Mouse (Mus musculus): ENCODE measurements at regions not wholly inside any gene's neighbourhood (a gene's known extent, or its start where the extent isn't known, plus 50 kb on each side); places are given as distances from the start of the nearest gene placed in this dataset.
A peak's percentile ranks its signal among the peaks of the same experiment; 100 is the strongest.
"Not testable (repeated sequence)": the region's sequence is repeated elsewhere in the genome, so short reads cannot be mapped to it uniquely, and the experiment has no call there.

DNA sequence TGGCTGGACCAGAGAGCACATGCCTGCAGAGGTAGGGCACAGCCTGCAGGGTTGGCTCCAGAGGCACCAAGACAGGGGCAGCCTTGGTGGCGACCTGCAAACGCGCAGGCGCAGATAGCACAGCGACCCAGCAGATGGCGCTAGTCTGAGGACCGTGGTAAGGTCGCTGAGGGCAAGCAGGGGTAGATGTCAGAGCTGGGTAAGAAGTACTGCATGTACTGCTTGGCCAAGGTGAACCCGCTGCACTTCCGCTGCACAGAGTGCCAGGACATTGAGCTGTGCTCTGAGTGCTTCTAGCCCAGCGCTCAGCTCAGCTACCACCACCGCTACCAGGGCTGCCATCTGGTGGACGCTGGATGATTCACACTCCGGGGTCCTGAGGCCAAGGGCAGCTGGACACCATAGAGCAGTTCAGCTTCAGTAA is 68.3 kb downstream of the Hsp90b1 start:
- DNase-seq (ENCODE audit: inconsistent ontology term): peak; percentile 74

- DNase-seq (ENCODE audit: inconsistent ontology term): peak; percentile 4
These were observed 68.8 kb downstream of the Hsp90b1 start for GRCm38 (mm10) chr10:86636515-86636914.

- not testable (repeated sequence) for DNase-seq (ENCODE audit: inconsistent ontology term)
These were observed 78.6 kb downstream of the Hsp90b1 start for GRCm38 (mm10) chr10:86626734-86627133.

DNA sequence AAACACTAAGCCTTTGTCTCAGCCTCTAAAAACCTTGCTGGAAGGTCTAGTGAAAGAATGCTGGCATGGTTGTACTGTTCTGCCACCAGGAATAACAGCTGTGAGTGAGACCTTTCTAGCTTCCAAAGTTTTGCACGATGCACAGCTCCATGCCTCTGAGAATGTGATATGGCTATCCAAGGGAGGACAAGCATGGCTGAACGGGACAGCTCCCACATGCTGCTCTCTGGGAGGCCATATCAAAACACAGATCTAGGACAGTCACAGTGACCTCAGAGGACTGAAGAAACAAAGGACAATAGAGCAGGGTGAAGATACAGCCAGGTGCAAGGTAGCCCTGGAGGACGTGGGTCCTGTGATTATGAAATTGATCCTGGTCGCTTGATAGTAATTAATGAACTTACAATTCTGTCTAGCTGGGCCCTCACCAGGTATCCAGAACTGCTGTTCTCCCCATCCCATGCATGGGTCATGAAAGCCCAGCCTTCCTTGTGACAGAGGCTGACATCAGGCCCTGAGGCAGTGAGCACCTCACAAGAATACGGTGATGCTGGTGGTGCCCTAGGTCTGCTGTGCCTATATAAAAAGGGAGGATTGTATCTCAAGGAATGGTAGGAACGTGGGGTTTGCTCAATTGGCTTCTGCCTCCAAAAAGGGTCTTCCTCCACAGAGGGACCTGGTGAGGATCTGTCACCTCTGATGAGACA is 87.2 kb downstream of the Hsp90b1 start:
- DNase-seq (ENCODE audit: inconsistent ontology term): not testable (repeated sequence)

DNA sequence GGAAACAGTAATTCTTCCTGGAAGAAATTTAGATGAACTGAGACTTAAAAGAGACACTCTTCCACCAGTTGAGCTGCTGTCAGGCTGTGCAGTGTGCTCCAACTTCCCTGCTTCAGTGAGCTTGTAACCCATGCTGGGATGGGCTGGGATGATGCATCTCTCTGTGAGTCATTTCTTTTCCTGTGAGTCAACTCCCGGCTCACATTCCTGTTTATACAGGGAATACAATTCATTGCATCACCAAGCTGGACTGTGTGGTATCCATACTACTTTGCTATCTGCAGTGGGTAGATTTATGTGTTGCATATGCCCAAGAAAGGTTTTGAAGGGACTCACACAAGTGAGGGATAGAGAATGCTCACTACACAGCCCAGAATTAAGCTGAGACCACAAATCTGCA is 93.0 kb downstream of the Hsp90b1 start:
- DNase-seq (ENCODE audit: inconsistent ontology term): peak; percentile 82

- not testable (repeated sequence) for DNase-seq (ENCODE audit: inconsistent ontology term)
These were observed 95.3 kb downstream of the Hsp90b1 start for GRCm38 (mm10) chr10:86610027-86610426.

DNA sequence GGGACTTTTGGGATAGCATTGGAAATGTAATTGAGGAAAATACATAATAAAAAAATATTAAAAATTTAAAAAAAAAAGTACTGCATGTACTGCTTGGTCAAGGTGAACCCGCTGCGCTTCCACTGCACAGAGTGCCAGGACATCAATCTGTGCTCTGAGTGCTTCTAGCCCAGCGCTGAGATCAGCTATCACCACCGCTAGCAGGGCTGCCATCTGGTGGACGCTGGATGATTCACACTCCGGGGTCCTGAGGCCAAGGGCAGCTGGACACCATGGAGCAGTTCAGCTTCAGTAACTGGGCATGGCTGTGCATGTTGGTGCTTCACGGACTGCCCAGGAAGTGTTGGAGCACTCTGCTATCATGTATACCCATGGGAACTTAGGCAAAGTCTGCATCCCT is 102.1 kb upstream of the Syn3 start:
- DNase-seq (ENCODE audit: inconsistent ontology term): not testable (repeated sequence)

GRCm38 (mm10) chr10:86599991-86600390 is 101.3 kb upstream of the Syn3 start:
- not testable (repeated sequence) for DNase-seq (ENCODE audit: inconsistent ontology term)

DNA sequence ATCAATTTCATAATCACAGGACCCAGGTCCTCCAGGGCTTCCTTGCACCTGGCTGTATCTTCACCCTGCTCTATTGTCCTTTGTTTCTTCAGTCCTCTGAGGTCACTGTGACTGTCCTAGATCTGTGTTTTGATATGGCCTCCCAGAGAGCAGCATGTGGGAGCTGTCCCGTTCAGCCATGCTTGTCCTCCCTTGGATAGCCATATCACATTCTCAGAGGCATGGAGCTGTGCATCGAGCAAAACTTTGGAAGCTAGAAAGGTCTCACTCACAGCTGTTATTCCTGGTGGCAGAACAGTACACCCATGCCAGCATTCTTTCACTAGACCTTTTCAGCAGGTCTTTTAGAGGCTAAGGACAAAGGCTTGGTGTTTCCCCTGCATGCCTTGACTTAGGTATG is 91.5 kb upstream of the Syn3 start:
- DNase-seq (ENCODE audit: inconsistent ontology term): not testable (repeated sequence)

- not testable (repeated sequence) for DNase-seq (ENCODE audit: inconsistent ontology term)
These were observed 68.2 kb upstream of the Syn3 start for GRCm38 (mm10) chr10:86566875-86567274.

- DNase-seq (ENCODE audit: inconsistent ontology term): no peak
These were observed 57.1 kb upstream of the Syn3 start for GRCm38 (mm10) chr10:86555843-86556242.

Data from Muller cell, postnatal 12 days (primary cell).